Mouse (Mus musculus): ENCODE measurements around the gene 4921504E06Rik. TPM values are rescaled to one million over a fixed set of nuclear protein-coding genes. Genes with fewer than 3 reads are reported as not detected.

The 4921504E06Rik gene
- total RNA-seq (2018; cell fraction: chromatin; rRNA removed): not detected
- not detected for total RNA-seq (2018; cell fraction: cytosol; rRNA removed)
- not detected for total RNA-seq (2018; cell fraction: nucleus; rRNA removed)
- polyA plus RNA-seq (2018): not detected in 3 replicates

DNA sequence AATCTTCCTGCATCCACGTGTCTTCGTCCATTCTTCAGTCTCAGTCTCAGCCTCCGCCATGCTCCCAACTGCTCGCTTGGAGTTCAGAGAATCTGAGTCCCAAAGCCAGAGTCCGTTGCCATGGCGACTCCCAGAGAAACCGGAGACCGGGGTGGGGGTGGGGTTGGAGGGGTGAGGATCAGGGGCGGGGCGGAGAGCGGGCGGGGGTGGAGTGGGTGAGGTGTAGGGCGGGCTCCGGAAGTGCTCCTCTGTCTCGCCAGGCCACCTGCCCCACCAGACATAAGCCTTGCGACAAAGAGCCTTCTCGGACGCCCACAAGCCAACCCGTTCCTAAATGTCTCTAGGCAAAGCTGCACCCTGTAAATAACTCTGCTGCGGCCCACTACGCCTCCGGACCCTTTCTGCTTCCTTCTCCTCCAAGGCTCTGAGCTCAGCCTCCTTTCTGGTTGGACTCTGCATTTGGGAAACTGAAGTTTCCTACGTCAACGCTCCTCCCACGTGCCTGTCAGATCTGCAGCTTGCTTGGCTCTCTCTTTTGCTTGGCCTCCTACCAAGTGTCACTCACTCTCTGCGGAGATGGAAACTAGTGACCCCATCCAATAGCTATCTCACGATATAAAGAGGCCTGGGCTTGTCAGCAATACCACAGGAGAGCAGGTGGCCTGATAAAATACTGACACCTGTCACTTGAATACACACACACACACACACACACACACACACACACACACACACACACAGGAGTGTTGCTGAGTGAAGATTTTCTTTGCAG is at the start of gene 4921504E06Rik:
4921504E06Rik (minus strand) TSS at position 94 of the 772 bp plus-strand sequence.
- Histone ChIP-seq H3K36me3 (ENCODE audit: inconsistent target) (no peaks in the 10 kb centered on the region), H3K27ac (no peak within 1 kb of the TSS), H3K4me3 (ENCODE audit: inconsistent target) (peak within 1 kb of the TSS; percentile 13; the same call in 1 of the 2 replicates), H3K79me2 (ENCODE audit: inconsistent target) (no peaks in the 10 kb centered on the region)
- 7% methylated on average over 25 of the region's 27 CpGs for WGBS (ENCODE audit: missing documents)

DNA sequence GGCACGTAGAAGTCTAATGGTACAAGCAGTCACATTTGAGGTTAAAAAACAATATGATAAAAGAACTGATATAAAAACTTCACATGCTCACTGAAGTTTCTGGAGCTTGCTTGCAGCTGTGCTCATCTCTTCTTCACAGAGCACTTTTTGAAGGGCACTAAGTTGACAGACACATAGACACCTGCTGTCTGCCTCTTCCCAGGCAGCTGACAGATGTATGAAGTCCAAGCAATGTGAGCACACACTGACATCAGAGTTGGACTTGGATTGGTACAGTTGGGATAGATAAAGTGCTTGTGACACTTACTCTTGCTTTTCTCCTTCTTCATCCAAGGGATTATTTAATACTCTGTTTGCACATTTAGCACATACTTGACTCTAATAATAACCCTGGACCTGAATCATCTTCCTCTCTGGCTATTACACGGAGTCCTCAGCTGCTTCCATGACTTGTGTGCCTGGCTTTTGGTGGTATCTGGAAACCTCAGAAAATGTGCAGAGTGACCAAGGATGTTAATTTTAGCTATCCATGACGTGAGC is 47.7 kb upstream of the 4921504E06Rik start:
- Histone ChIP-seq H3K4me3 (ENCODE audit: inconsistent target) (no peak overlapping the region), H3K79me2 (ENCODE audit: inconsistent target) (no peaks in the 10 kb centered on the region), H3K27ac (no peak overlapping the region), H3K36me3 (ENCODE audit: inconsistent target) (no peaks in the 10 kb centered on the region)
- 79% methylated on average over 3 of the region's 3 CpGs for WGBS (ENCODE audit: missing documents)

DNA sequence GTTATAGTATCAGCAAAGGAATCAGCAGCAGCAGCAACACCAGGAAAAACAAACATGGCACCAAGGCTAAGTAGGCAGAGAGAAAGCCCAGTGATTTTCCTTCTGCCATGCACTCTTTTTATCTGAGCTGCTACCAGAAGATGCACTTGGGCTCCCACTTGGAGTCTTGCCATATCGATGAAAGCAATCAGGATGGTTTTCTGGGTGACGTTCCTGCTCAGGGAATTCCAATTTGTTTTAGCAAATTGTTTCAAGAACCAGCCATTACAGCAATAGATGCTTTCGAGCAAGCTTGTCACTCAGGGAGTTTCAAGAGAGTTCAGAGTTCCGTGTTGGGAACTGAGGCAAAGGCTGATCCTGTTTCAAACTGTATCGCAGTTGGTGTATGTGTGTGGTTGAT is 47.1 kb upstream of the 4921504E06Rik start:
- H3K79me2 ChIP-seq (ENCODE audit: inconsistent target): no peaks in the 10 kb centered on the region
- no peak overlapping the region for H3K27ac ChIP-seq
- H3K4me3 ChIP-seq (ENCODE audit: inconsistent target): no peak overlapping the region
- WGBS (ENCODE audit: missing documents): 97% methylated on average over 5 of the region's 5 CpGs
- H3K36me3 ChIP-seq (ENCODE audit: inconsistent target): no peaks in the 10 kb centered on the region

DNA sequence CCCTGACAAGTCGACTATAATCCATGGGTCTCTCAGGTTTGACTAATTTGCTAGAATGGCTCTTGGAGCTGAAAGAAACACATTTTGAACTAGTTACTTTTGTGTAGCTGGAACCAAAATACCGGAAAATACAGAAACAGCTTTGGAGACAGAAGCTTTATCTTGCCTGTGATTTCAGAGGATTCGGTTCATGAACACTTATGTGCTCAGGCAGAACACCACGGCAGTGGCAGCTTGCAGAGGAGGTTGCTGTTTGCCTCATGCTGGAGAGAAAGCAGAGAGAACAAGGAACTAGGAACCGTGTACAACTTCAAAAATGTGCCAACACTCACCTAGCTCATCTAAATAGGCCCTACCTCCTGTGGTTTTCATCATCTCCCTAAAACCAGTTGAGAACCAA is 46.1 kb upstream of the 4921504E06Rik start:
- WGBS (ENCODE audit: missing documents): 84% methylated on average over 5 of the region's 5 CpGs
- H3K27ac ChIP-seq: no peak overlapping the region
- H3K79me2 ChIP-seq (ENCODE audit: inconsistent target): no peaks in the 10 kb centered on the region
- no peak overlapping the region for H3K4me3 ChIP-seq (ENCODE audit: inconsistent target)
- no peaks in the 10 kb centered on the region for H3K36me3 ChIP-seq (ENCODE audit: inconsistent target)

DNA sequence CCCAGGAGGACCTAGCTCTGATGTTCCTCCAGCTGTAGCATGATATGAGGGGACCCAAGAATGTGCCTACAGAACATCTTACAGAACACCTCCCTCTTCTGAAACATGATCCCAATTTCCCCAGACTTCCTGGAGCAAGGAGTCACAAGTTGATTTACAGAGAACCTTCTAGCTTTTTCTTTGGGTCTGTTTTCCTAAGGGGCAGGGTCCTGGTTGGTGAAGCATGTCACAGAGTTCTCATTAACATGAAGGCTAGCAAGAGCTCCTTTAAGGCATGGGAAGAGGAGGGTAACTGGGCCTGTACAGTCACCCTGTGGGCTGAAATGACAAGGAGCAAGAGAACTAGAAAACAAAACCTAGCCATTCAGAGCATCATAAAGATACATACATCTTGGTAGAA is 43.3 kb upstream of the 4921504E06Rik start:
- H3K27ac ChIP-seq: no peak overlapping the region
- H3K79me2 ChIP-seq (ENCODE audit: inconsistent target): no peaks in the 10 kb centered on the region
- no peak overlapping the region for H3K4me3 ChIP-seq (ENCODE audit: inconsistent target)
- no peaks in the 10 kb centered on the region for H3K36me3 ChIP-seq (ENCODE audit: inconsistent target)

DNA sequence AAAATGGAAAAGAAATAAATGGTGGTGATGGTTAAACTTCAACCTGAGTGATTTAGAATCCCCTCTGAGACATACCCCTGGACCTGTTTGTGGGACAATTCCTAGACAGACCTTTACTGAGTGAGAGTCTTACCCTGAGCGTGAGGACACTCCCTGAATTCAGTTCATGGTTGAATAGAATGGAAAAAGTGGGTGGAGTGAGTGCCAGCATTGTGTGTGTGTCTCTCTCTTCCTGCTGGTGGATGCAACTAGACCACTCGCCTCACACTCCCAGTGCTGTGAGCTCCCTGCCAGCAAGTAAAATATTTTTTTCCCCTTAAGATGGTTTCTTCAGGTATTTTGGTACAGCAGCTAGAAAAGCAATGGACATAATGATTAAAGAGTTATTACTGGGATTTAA is 42.7 kb upstream of the 4921504E06Rik start:
- Histone ChIP-seq H3K36me3 (ENCODE audit: inconsistent target) (no peaks in the 10 kb centered on the region), H3K79me2 (ENCODE audit: inconsistent target) (no peaks in the 10 kb centered on the region), H3K4me3 (ENCODE audit: inconsistent target) (no peak overlapping the region), H3K27ac (no peak overlapping the region)
- 80% methylated on average over 2 of the region's 2 CpGs for WGBS (ENCODE audit: missing documents)

DNA sequence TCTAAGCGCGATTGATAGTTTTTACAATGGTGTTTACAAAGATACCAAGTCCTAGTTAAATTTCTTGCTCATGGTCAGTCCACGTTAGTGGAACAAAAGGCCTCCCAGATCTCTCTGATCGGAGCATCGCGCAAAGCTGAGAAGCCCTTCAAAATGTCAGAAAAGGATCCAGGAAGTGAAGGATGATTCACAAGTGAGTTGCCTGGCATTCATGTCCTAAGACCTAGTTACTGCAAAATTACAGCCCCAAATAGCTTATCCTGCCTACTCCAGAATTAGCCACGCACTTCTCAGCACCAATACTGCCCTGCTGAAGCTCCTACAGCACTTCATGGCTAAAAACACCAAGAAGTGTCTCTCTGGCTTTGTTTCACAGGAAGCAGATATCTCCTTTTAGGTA is 41.1 kb upstream of the 4921504E06Rik start:
- WGBS (ENCODE audit: missing documents): 92% methylated on average over 7 of the region's 7 CpGs

DNA sequence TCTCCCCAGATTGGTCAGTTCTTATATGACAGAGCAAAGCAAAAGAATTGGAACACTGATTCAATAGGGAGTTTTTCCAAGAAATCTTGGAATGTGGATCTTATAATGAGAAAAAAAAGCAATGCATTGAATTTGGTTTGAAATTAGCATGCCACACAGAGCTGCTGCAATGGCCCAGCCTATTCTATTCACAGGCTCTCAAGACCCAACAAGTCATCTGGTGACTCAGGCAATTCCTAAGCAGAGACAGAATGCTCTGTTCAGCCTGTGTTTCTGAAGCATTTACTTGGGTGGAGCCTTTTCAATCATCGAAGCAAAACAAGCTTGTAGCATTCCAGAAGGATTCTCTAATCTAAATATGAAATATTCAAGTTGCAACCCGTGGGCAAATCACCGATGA is 26.1 kb upstream of the 4921504E06Rik start:
- H3K27ac ChIP-seq: no peak overlapping the region
- H3K36me3 ChIP-seq (ENCODE audit: inconsistent target): no peaks in the 10 kb centered on the region
- no peak overlapping the region for H3K4me3 ChIP-seq (ENCODE audit: inconsistent target)
- H3K79me2 ChIP-seq (ENCODE audit: inconsistent target): no peaks in the 10 kb centered on the region
- WGBS (ENCODE audit: missing documents): 89% methylated on average over 3 of the region's 3 CpGs

More for the DNA sequence above, 41.1 kb upstream of the 4921504E06Rik start:
- Histone ChIP-seq H3K27ac (no peak overlapping the region), H3K4me3 (ENCODE audit: inconsistent target) (no peak overlapping the region), H3K79me2 (ENCODE audit: inconsistent target) (no peaks in the 10 kb centered on the region), H3K36me3 (ENCODE audit: inconsistent target) (no peaks in the 10 kb centered on the region)

DNA sequence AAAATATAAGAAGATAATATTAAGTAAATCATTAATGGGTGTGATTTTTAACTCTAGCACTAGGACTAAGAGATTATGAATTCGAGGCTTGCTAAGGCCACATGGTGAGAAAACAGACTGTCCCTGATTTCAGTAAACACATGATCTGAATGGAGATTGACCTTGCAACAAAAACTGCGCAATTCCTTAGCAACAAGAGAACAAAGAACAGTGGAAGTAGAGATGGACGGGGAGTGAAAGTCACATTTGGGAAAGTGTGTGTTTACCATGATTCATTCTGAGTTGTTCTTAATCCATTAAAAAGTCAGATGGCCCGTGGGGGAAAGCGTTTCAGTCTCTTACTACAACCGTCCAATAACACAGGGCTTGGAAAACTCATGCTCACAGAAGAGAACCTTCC is 25.5 kb upstream of the 4921504E06Rik start:
- H3K4me3 ChIP-seq (ENCODE audit: inconsistent target): no peak overlapping the region
- H3K79me2 ChIP-seq (ENCODE audit: inconsistent target): no peaks in the 10 kb centered on the region
- H3K36me3 ChIP-seq (ENCODE audit: inconsistent target): no peaks in the 10 kb centered on the region
- H3K27ac ChIP-seq: no peak overlapping the region
- 95% methylated on average over 6 of the region's 6 CpGs for WGBS (ENCODE audit: missing documents)

DNA sequence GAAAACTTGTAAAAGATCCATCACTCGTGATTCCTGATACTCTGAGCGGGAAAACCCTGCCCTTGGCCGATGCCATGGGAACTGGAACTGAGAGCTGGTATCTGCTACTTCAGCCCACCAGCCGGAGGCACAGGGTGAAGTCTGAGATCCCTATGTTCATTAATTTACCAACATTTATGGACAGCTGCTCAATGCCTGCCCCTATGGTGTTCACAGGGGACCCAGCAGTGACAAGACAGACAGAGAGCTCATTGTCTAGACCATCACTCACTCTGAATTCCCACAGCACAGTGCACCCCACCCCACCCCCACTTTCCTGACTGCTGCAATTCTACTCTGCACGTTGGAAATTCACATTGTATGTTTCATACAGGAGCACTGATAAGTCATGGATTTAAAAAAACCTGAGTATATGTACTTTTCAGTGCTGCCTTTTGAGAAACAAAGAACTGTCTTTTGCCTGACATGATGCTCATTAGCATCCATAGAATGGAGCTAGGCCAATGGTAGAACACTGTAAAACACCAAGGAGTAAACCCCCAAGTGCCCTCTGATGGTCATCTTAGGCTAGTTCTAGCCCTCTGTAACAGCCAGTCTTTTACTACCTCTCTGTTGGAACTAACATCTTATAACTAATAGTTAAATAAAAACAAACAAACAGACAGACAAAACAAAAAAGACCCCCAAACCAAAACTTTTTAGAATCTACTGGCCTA is 8.6 kb upstream of the 4921504E06Rik start:
- H3K36me3 ChIP-seq (ENCODE audit: inconsistent target): no peaks in the 10 kb centered on the region
- no peak overlapping the region for H3K4me3 ChIP-seq (ENCODE audit: inconsistent target)
- no peaks in the 10 kb centered on the region for H3K79me2 ChIP-seq (ENCODE audit: inconsistent target)
- H3K27ac ChIP-seq: no peak overlapping the region
- 95% methylated on average over 4 of the region's 5 CpGs for WGBS (ENCODE audit: missing documents)

DNA sequence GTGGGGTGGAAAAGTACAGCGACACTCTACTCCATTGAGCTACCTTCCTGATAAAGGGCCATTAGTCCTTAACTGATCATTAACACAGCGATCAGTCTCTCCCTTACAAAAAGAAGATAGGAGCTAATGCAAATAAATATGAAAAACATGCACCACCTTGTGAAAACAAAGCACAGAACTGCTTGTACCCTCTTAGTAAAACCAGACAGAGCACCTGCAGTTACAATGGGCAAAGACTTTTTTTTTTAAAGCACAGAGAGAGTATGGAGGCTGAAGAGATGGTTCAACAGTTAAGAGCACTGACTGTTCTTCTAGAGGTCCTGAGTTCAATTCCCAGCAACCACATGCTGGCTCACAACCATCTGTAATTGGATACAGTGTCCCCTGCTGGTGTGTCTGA is 6.9 kb upstream of the 4921504E06Rik start:
- Histone ChIP-seq H3K27ac (no peak overlapping the region), H3K36me3 (ENCODE audit: inconsistent target) (no peaks in the 10 kb centered on the region), H3K79me2 (ENCODE audit: inconsistent target) (no peaks in the 10 kb centered on the region), H3K4me3 (ENCODE audit: inconsistent target) (no peak overlapping the region)
- WGBS (ENCODE audit: missing documents): 100% methylated on average over 2 of the region's 2 CpGs

DNA sequence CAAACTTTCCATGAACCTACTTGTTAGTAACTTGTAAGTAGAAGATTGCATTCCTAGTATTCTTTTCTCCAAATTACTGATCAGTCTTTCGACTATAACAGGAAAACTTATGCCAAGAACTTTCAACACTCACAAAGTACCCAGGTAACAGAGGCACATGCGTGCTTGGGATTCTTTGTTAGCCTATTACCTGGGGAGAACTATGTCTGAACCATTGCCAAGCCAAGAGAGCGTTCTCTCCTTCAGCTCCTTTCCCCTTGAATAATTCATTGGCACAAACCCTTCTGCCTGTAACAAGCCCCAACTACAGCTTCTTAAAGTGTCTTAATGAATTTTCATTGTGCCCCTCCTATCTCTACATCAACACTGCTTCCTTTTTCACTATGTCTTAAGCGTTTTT is 6.4 kb upstream of the 4921504E06Rik start:
- no peak overlapping the region for H3K27ac ChIP-seq
- no peaks in the 10 kb centered on the region for H3K36me3 ChIP-seq (ENCODE audit: inconsistent target)
- WGBS (ENCODE audit: missing documents): 77% methylated on average over 4 of the region's 4 CpGs

DNA sequence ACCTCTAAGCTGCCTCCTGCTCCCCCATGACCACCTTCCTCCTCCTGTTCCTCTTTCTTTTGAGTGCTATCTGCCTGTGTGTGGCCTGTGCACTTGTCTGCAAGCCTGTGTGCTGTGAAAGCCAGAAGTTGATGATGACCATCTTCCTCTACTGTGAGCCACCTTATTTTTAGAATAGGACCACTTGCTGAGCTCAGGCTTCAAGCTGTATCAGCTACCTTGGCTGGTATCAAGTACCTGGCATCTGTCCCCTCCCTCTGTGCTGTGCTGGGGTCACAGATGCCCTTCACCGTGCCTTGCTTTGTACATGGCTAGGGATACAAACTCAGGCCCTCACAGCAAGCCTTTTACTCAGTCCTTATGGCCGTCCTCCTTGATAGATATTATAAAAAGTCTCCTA is 2.3 kb downstream of the 4921504E06Rik start:
- 96% methylated on average over 2 of the region's 2 CpGs for WGBS (ENCODE audit: missing documents)
- no peak overlapping the region for H3K4me3 ChIP-seq (ENCODE audit: inconsistent target)

More for the DNA sequence above, 6.4 kb upstream of the 4921504E06Rik start:
- Histone ChIP-seq H3K79me2 (ENCODE audit: inconsistent target) (no peaks in the 10 kb centered on the region), H3K4me3 (ENCODE audit: inconsistent target) (no peak overlapping the region)

DNA sequence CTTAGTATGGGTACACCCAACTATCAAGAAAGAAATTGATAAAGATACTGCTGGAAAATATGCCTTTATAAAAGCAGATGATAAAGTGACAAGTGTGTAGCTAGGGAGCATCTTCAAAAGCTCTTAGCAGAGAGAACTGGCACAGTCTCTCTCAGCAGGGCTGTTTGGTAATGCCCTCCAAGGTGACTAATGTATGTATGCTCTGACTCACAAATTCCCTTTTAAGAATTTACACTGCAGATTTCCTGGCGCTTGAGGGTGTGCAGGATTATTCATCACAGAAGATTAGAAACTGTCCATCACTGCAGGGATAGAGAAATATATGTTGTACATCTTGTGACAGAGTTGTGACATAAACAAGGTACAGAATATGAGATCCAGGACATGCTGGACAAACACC is 12.8 kb downstream of the 4921504E06Rik start:
- H3K27ac ChIP-seq: no peak overlapping the region
- no peaks in the 10 kb centered on the region for H3K79me2 ChIP-seq (ENCODE audit: inconsistent target)
- H3K4me3 ChIP-seq (ENCODE audit: inconsistent target): no peak overlapping the region
- 82% methylated on average over 1 of the region's 1 CpGs for WGBS (ENCODE audit: missing documents)
- no peaks in the 10 kb centered on the region for H3K36me3 ChIP-seq (ENCODE audit: inconsistent target)

More for the DNA sequence above, 2.3 kb downstream of the 4921504E06Rik start:
- Histone ChIP-seq H3K36me3 (ENCODE audit: inconsistent target) (no peaks in the 10 kb centered on the region), H3K27ac (no peak overlapping the region), H3K79me2 (ENCODE audit: inconsistent target) (no peaks in the 10 kb centered on the region)

DNA sequence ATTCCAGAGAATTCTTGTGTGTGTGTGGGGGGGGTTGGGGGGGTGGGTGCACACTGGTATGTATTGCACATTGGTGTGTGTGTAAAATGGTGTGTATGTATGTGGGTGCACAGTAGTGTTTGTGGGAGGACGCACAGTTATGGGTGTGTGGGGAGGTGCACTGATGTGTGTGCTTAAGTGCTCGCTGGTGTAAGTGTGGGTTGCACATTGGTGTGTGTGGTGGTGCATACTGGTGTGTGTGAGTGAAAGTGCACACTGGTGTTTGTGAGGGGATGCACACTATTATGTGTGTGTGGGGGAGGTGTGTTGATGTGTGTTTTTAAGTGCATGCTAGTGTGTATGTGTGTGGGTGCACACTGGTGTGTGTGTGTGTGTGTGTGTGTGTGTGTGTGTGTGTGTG is 24.3 kb downstream of the 4921504E06Rik start:
- Histone ChIP-seq H3K27ac (no peak overlapping the region), H3K79me2 (ENCODE audit: inconsistent target) (no peaks in the 10 kb centered on the region), H3K4me3 (ENCODE audit: inconsistent target) (no peak overlapping the region), H3K36me3 (ENCODE audit: inconsistent target) (no peaks in the 10 kb centered on the region)
- WGBS (ENCODE audit: missing documents): 85% methylated on average over 2 of the region's 2 CpGs
